ENCODE assay signal across 13 mouse cellular contexts in genomic region chr7:75644585-75644984, GRCm38 (mm10).
A peak's percentile ranks its signal among the peaks of the same experiment; 100 is the strongest.
DNase-seq lines count a peak whose midpoint lies in the region; ATAC-seq lines count a peak whose summit lies in the region.
"Had no signal": no experiment of that assay in that cellular context is flagged by ENCODE, and none has a peak within 500 bp of the region (broad histone marks: within the 10 kb centered on the region; RNA-seq: fewer than 3 reads in every experiment).

No protein-coding gene starts in this region.

- ATAC-seq in limb, embryonic 13.5 days (ENCODE audit: low FRiP score, low read depth) = no peak
- no peak for ATAC-seq in hindbrain, embryonic 16.5 days
- 0 out of 2 replicates have a peak, but pooled peaks have one; percentile 13 for ATAC-seq in neutrophil, adult 5-6 weeks (ENCODE audit: extremely low read depth, insufficient number of reproducible peaks, low FRiP score, poor library complexity, severe bottlenecking)
- ATAC-seq in midbrain, embryonic 14.5 days (ENCODE audit: low FRiP score, low TSS enrichment) = no peak
- ATAC-seq: forebrain, embryonic 14.5 days had no signal

- H3K4me2 ChIP-seq in limb, embryonic 13.5 days (replicated peaks) = peak overlapping the region; percentile 59
- H3K4me2 ChIP-seq in hindbrain, embryonic 16.5 days (ENCODE audit: low read length) = peak overlapping the region; percentile 66
- no peak overlapping the region; the same call in 1 of the 2 replicates for H3K4me2 ChIP-seq in midbrain, embryonic 14.5 days (ENCODE audit: low read length)

- no peak overlapping the region for H3K9ac ChIP-seq in limb, embryonic 13.5 days
- H3K9ac ChIP-seq in hindbrain, embryonic 16.5 days (ENCODE audit: low read depth, low read length) = no peak overlapping the region
- H3K9ac ChIP-seq in midbrain, embryonic 14.5 days (replicated peaks; ENCODE audit: low read length) = no peak overlapping the region
- H3K9ac ChIP-seq: liver, embryonic 14.5 days had no signal

- no peaks in the 10 kb centered on the region for H3K27me3 ChIP-seq in limb, embryonic 13.5 days
- no peaks in the 10 kb centered on the region for H3K27me3 ChIP-seq in limb, embryonic 10.5 days (ENCODE audit: low read depth, poor library complexity, severe bottlenecking)
- H3K27me3 ChIP-seq in hindbrain, embryonic 16.5 days (replicated peaks; ENCODE audit: control insufficient read depth, insufficient read depth, low read length) = no peaks in the 10 kb centered on the region
- H3K27me3 ChIP-seq in midbrain, embryonic 14.5 days (ENCODE audit: control insufficient read depth, insufficient read depth, low read length) = no peaks in the 10 kb centered on the region
- H3K27me3 ChIP-seq: megakaryocyte, embryonic 14.5 days had no signal

- H3K9me3 ChIP-seq in limb, embryonic 13.5 days = no peaks in the 10 kb centered on the region
- no peaks in the 10 kb centered on the region for H3K9me3 ChIP-seq in limb, embryonic 10.5 days (replicated peaks)
- H3K9me3 ChIP-seq in hindbrain, embryonic 16.5 days (ENCODE audit: control insufficient read depth, low read length) = no peaks in the 10 kb centered on the region
- no peaks in the 10 kb centered on the region for H3K9me3 ChIP-seq in midbrain, embryonic 14.5 days (ENCODE audit: control insufficient read depth, low read length)
- H3K9me3 ChIP-seq: megakaryocyte, embryonic 14.5 days had no signal

- H3K4me1 ChIP-seq in limb, embryonic 13.5 days = peaks cover 52% of the 10 kb centered on the region
- peaks cover 53% of the 10 kb centered on the region for H3K4me1 ChIP-seq in limb, embryonic 10.5 days
- H3K4me1 ChIP-seq in hindbrain, embryonic 16.5 days (ENCODE audit: control insufficient read depth, insufficient read depth, low read depth, low read length) = peaks cover 9% of the 10 kb centered on the region
- peaks cover 18% of the 10 kb centered on the region for H3K4me1 ChIP-seq in midbrain, embryonic 14.5 days (ENCODE audit: control insufficient read depth, insufficient read depth, low read length)

- peak overlapping the region; percentile 33 for H3K4me3 ChIP-seq in limb, embryonic 13.5 days
- H3K4me3 ChIP-seq in limb, embryonic 10.5 days = no peak overlapping the region
- no peak overlapping the region for H3K4me3 ChIP-seq in hindbrain, embryonic 16.5 days (ENCODE audit: low read length)
- H3K4me3 ChIP-seq in midbrain, embryonic 14.5 days (replicated peaks; ENCODE audit: low read depth, low read length) = no peak overlapping the region
- H3K4me3 ChIP-seq: megakaryocyte, embryonic 14.5 days had no signal

- peak; percentile 90 for DNase-seq in heart, adult 11 months
- no peak for DNase-seq in heart, postnatal 4 days
- DNase-seq in limb, embryonic 10.5 days (ENCODE audit: low spot score) = no peak
- no peak for DNase-seq in adrenal gland, adult 8-10 months
- no peak for DNase-seq in midbrain, embryonic 14.5 days
- DNase-seq: cerebellum, postnatal 25 days; layer of hippocampus, postnatal 36 days had no signal

- WGBS in limb, embryonic 13.5 days = 55% methylated on average over 2 of the region's 2 CpGs
- 52% methylated on average over 2 of the region's 2 CpGs for WGBS in limb, embryonic 10.5 days
- 95% methylated on average over 2 of the region's 2 CpGs for WGBS in hindbrain, embryonic 16.5 days
- 89% methylated on average over 2 of the region's 2 CpGs for WGBS in midbrain, embryonic 14.5 days

- H3K27ac ChIP-seq in limb, embryonic 13.5 days = no peak overlapping the region
- H3K27ac ChIP-seq in limb, embryonic 10.5 days = no peak overlapping the region
- H3K27ac ChIP-seq in hindbrain, embryonic 16.5 days (ENCODE audit: low read depth, low read length) = no peak overlapping the region
- H3K27ac ChIP-seq in midbrain, embryonic 14.5 days (replicated peaks; ENCODE audit: low read depth, low read length) = no peak overlapping the region
- H3K27ac ChIP-seq: liver, embryonic 14.5 days had no signal

- no peaks in the 10 kb centered on the region for H3K36me3 ChIP-seq in limb, embryonic 13.5 days
- no peaks in the 10 kb centered on the region for H3K36me3 ChIP-seq in limb, embryonic 10.5 days
- H3K36me3 ChIP-seq in hindbrain, embryonic 16.5 days (ENCODE audit: control insufficient read depth, insufficient read depth, low read length) = no peaks in the 10 kb centered on the region
- no peaks in the 10 kb centered on the region for H3K36me3 ChIP-seq in midbrain, embryonic 14.5 days (ENCODE audit: control insufficient read depth, insufficient read depth, low read length)
